Mouse (Mus musculus) adrenal gland, postnatal 10 days (tissue): ENCODE measurements at regions not wholly inside any gene's neighbourhood (a gene's known extent, or its start where the extent isn't known, plus 50 kb on each side); places are given as distances from the start of the nearest gene placed in this dataset.

Source experiments
- DNase-seq: peaks from one replicate; pipeline ENCODE4 v3.0.0; 2021; ENCODE audit warnings: mixed read lengths

- DNase-seq = no peak
Measured at GRCm38 (mm10) chr14:71359581-71359980, 759.9 kb upstream of the Fam160b2 start.

- DNase-seq = no peak
Measured at GRCm38 (mm10) chr14:71338219-71338618, 738.6 kb upstream of the Fam160b2 start.

DNA sequence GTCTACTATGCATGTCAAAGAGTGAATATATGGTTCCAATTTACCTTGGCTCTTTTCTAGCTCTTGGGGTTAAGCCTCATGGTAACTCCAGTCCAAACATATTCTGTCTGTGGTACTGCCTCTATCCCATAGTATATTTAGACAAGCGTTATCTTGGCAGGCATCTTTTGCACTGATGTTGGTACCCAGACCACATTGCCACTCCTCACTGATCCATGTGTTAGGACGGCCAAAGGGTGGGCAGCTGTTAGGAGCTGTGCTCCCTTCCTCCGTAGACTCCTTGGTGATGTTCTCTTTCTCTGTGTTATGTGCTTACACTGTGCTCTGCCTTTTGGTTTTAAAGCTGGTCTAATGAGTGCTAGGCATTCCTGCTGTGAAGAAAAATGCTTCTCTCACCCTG lies 737.3 kb upstream of the Fam160b2 start:
- DNase-seq = no peak

DNA sequence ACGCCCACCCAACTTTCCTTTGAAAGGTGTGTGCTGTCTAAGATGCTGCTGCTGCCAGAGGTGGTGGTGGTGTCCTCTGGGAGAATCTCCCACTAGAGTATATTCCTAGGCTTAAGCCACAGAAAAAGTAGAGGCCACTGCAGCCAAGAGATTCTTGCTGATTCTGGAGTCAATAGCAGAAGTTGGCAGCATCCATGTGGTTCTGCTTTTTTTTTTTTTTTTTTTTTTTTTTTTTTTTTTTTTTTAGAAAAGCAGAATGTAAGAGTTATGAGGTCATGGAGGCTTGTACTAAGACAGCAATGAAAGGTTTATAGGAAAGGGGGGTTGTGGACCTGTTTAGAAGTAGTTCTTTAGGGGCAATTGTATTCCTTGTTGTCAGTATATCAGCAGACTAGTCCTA lies 734.4 kb upstream of the Fam160b2 start:
- no peak for DNase-seq

- no peak for DNase-seq
Measured at GRCm38 (mm10) chr14:71329862-71330630, 730.4 kb upstream of the Fam160b2 start.

- peak; percentile 11 for DNase-seq
Measured at GRCm38 (mm10) chr14:71327621-71328020, 728.0 kb upstream of the Fam160b2 start.

GRCm38 (mm10) chr14:71326521-71327105 lies 727.0 kb upstream of the Fam160b2 start:
- DNase-seq = peak; percentile 6

GRCm38 (mm10) chr14:71315228-71315627 lies 715.6 kb upstream of the Fam160b2 start:
- no peak for DNase-seq

- no peak for DNase-seq
Measured at GRCm38 (mm10) chr14:71299755-71300154, 700.1 kb upstream of the Fam160b2 start.

DNA sequence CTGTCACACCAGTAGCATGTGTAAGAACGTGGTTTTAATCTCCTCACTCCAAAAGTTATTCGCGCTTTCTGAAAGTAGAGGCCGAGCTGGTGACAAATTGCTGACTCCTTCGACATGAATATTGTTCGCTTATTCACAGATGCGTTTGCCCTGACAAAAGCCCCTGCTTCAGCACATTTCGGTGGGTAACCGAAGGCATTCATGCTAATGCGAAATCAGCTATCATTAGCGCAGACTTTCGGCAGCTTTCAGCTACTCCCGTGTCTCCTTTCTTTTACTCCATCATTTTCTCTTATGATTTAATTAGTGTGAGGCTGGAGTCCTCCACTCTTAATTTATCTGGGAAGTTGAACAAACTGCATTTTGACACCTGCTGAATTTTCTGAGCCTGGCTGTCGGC lies 681.9 kb upstream of the Fam160b2 start:
- no peak for DNase-seq

GRCm38 (mm10) chr14:71276309-71276791 lies 676.7 kb upstream of the Fam160b2 start:
- peak; percentile 58 for DNase-seq

- DNase-seq = no peak
Measured at GRCm38 (mm10) chr14:71272470-71272869, 672.8 kb upstream of the Fam160b2 start.

GRCm38 (mm10) chr14:71257650-71258049 lies 658.0 kb upstream of the Fam160b2 start:
- DNase-seq = no peak

DNA sequence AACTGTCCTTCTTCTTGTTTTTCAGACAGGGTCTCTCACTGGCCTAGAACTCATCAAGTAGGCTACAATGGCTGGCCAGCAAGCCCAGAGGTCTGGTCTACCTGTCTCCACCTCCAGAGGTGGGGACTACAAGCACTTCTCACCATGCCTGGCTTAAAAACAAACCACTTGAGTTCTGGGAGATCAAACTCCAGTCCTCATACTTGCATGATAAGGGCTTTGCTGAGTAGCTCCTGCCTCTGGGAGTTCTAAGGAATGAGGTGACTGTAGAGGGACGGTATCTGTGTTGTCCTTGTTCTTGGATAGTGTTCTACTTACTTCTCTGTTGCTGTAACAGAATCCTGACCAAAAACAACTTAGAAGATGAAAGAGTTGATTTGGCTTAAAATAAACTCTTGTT lies 654.6 kb upstream of the Fam160b2 start:
- DNase-seq = no peak

DNA sequence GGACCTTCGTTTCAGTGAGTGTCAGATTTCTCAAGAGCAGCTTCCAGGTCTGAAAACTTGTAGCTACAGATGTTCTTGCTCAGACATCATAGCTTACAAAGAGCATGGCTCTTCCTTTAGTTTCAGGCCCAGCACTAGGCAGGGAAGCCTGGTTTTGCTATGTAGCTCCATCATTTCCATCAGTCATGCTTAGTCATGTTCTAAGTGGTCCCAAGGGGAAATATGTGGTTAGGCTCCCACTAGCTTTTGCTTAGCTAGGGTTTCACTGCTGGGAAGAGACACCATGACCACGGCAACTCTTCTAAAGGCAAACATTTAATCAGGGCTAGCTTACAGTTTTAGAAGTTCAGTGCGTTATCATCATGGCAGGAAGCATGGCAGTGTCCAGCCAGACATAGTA lies 652.5 kb upstream of the Fam160b2 start:
- DNase-seq = no peak

DNA sequence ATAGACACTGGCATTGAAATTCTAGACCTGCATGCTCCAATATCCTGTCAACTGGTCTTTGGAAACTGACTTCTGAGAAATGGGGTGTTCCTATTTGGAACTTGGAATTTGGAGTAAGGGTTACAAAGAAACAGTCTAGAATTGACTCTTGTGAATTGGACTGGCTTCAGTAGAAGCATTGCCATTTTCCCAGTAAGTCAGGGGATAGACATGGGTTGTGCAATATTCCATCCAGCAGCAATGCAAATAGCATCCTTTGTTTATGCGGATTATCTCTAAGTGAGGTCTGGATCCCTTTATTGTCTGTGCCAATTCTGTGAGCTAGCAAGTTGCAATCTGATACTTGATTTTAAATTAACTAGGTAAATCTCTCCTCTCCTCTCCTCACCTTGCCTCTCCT lies 651.5 kb upstream of the Fam160b2 start:
- DNase-seq = no peak

GRCm38 (mm10) chr14:71249387-71249965 lies 649.8 kb upstream of the Fam160b2 start:
- DNase-seq = no peak

DNA sequence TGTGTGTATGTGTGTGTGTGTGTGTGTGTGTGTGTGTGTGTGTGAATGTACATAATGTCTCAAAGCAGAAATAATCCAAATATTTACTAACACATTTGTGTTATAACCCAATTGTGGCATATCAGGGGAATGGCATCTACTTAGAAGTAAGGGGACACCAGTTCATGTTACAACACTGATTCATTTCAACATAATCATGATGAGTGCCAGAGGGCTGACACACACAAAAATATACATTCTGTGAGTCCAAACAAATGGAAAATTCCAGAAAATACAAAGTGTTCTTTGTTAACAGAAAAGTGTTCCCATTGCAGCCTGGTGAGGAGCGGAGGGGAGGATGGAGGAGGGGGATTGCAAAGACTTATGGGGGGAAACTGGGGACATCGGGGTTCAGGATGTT lies 648.9 kb upstream of the Fam160b2 start:
- DNase-seq = no peak

- DNase-seq = no peak
Measured at GRCm38 (mm10) chr14:71241655-71242390, 642.2 kb upstream of the Fam160b2 start.

DNA sequence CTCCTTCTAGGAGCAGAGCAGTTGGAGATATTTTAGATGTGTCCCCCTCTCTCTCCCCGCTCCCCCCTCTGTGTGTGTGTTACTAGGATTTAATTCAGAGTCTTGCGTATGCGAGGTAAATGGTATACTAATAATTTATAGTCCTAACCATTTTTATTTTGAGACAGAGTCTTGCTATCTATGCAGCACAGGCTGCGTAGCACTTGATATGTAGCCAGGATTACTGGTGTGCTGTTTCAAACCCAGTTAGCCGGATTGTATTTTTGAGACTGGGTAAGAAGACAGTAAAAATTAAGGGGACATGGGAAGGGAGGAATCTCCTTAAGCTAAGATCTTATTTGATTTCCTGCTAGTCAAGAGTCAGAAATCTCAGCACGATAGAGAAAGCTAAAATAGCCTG lies 636.6 kb upstream of the Fam160b2 start:
- DNase-seq = no peak

DNA sequence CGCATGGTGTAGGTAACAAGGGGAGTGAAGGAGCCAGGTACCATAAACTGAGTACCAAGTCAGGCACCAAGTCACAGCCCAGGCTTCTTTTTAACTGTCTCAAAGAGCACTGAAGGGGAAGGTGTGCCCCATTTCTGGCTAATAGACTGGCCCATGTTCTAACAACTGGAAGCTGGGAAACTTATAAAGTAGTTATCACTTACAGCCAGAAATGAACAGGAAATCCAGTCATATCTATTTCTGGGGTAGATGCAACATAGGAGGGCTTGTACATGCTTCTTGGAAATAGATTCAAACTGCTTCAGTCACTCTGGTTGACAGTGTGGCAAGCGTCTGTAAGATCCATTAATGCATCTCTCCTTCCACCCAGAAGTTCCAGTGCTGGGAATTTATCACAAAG lies 635.3 kb upstream of the Fam160b2 start:
- DNase-seq = no peak

DNA sequence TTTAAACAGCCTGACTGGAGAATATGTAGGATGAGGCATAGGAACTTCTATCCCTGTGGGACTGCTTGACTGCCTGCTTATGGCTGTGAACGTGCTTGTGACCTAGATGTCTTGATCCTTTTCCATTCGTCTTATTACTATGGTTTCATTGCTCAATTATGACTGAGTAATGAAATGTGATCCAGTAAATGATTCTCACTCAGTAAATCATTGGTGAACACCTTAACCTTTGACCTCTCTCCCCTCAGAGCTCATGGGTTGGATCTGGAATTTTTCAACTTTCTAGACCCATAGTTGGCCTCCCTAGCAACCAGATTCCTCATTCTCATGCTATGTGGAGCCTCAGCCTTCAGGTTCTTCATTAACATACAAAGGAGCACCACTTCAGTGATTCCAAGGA lies 634.6 kb upstream of the Fam160b2 start:
- DNase-seq = no peak

DNA sequence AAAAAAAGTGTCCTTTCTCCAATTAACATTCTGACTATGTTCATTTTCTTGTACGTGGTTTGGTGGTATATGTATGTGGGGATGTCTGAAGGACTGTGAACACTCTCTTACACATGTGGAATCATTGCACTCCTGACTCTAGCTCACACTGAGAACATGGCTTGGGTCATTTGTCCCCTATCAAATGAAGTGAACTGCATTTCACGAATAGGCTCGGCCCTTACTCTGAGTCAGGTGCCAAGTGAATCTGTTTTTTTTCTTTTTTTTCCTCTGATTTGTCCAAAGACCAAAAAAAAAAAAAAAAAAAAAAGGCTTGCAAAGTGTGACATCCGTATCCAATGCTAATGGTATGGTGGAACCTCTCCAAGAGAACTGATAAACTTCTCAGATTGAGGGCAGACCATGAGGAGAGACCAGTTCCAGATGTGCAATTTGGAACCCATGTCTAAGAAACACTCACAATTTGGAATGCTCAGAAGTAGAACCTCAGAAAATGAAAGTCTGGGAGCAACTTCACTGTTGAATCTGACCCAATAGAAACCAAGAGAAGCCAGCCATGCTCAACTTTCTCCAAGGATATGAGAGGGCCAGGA lies 631.7 kb upstream of the Fam160b2 start:
- no peak for DNase-seq
